Mouse (Mus musculus): Measurements from ENCODE around the gene Irf4.

Irf4 gene

DNA sequence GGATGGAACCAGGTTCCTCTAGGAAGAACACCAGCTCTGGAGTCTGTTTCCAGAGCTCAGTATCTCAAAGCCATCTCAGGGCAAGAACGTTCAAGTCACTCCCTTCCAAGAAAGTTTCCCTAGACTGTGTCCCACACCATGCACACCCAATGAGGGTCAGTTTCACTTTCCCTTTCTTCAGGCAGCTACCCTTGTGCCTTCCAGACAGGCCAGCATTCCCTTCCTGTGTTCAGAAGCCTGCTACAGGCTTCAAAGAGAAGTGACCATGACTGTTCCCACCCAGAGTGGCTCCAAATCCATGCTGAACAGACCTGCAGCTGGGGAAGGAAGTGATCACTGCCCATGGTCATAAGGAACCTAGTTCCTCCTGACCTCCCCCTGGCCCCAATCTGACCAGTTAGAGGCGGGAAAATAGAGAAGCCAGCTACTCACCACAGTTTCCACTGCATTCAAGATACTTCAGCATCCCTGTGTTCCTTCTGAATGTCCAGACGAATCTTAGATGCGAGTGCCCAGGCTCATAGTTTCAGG, 10.7 kb upstream of the Irf4 start:
- DNase-seq (ENCODE audit: low spot score) = no peak

DNA sequence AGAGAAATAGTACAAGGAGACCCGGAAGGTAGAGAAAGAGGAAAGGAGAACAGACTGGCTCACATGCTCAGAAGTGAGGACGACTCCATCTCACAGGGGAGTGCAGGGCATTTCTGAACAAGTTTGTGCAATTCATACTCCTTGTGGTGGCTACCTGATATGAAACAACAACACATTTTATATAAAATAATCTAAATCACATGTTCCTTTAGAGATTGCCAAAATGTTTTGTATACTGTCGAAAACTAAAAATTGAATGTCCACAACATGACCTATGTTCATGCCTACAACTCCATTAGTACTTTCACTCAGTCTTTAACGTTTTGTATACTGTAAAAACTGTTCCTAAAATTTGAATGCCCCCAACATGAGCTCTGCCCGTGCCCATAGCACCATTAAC, 7.9 kb upstream of the Irf4 start:
- no peak for DNase-seq (ENCODE audit: low spot score)

- no peak for DNase-seq (ENCODE audit: low spot score)
Observed at GRCm38 (mm10) chr13:30742411-30742970, 6.5 kb upstream of the Irf4 start.

- no peak for DNase-seq (ENCODE audit: low spot score)
Observed at GRCm38 (mm10) chr13:30745121-30745520, 3.9 kb upstream of the Irf4 start.

DNA sequence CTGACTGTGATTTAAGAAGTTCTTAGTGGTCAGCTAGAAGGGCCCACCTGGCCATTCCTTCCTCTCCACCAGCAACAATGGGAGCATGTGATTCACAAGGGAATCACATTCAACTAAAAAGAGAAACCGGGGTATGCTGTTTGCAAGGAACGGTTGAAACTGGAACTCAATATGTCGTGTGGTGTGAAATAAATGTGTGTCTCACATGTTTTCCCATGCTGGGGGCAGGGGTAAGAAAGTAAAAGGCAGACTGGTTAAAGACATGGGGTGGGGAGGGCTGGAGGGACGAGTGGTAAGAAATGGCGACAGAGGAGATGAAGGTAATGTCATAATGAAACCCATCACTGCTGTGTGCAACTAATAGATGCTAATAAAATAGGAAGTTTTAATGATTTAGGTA, 2.0 kb upstream of the Irf4 start:
- DNase-seq (ENCODE audit: low spot score) = no peak

DNA sequence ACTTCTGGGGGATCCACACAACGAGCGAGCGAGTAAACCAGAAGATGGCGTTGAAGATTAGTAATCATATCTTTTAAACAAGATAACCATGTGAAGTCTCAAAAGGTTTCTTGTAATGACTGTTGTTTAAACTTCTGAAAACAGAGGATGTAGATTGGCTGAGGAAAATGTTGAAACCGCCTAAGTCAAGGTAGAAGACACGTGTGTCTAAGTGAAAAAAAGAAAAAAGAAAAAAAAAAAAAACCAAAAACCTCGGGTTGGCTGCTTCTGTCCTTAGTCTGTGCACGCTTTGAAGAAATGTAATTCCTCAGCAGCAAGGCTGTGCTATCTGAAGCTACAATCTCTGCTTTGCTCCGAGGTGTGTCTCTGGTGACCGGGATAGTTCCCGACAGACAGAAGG, 1.5 kb upstream of the Irf4 start:
- no peak for DNase-seq (ENCODE audit: low spot score)

DNA sequence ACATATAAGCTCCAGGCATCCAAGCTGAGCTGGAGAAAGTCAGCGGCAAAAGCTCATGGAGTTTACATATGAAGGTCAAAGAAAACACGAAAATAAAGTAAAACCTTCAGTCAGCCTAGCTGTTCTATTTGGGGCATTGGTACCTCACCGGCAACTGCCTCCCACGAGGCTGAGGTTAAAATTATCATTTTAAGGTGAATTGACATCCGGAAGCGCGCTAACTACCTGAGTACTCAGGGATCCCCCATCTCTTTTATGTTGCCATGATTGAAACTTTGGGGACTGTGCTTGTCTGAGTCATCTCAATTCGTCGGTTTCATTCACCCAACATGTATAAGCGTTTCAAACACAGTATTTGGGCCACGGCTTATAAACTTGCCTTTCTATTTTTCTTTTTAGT, 705 bp upstream of the Irf4 start:
- DNase-seq (ENCODE audit: low spot score) = no peak

DNA sequence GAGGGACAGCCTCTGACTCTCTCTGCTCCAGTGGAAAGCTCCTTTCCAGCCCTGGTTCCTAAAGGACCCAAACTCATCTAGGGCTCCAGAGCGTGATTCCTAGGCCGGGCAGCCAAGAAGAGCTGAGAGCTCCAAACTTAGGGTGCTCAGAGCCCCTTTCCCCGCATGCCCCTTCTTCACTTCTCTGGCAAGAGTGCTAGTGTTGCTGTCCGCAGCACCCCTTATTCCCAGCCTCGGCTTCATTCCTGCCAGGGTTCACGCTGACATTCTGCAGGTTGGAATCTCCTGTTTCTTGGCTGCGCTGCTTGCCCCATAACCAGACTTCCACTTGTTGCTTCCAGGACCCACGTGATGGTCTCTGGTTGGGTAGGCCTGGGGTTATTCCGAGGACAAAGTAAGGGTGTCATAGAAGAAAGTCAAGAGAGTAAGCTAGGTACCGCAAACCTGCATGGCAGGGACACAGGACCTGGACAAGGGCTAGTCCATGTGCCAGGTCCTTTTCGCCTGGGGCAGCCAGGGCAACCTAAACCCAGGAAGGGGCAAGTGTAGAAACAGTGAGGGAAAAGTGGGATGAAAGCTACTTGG, 623 bp downstream of the Irf4 start:
- no peak for DNase-seq (ENCODE audit: low spot score)

GRCm38 (mm10) chr13:30750461-30751303, 1.7 kb downstream of the Irf4 start:
- no peak for DNase-seq (ENCODE audit: low spot score)

DNA sequence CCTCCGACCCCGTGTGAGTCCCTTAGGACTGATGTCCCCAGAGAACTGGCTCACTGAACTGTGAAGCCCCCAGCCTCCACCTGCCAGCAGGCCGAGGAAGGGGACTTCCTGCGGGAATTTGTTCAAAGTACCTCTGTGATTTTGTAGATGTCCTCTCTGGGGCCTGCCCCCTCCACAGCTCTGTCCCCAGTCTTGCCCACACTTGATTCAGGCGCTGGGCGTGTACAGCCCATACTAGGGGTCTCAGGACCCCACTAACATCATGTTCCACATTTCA, 2.2 kb downstream of the Irf4 start:
- DNase-seq (ENCODE audit: low spot score) = no peak

DNA sequence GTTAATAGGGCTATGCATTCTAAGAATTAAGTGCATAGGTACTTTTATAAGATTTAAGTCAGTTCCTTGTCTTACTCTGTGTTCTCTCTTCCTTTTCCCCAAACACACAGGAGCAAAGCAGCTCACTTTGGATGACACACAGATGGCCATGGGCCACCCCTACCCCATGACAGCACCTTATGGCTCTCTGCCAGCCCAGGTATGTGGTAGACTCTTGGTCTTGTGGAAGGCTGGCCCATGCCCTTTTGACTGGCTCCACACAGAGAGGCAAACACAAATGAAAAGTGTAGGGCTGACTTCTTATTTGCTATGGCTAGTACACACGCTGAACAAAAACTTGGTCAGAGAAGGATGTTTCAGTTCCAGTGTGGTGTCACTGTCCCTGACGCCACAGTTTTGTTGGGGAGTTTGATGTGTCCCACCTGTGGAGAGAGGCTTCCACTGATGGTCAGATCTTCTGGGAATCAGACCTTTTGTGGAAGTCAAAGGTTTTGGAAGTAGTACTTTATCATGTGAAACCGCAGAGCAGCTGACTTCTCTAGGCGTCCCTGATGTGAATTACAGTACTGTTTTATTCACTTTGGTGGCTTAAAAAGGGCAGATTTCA, 3.7 kb downstream of the Irf4 start:
- no peak for DNase-seq (ENCODE audit: low spot score)

DNA sequence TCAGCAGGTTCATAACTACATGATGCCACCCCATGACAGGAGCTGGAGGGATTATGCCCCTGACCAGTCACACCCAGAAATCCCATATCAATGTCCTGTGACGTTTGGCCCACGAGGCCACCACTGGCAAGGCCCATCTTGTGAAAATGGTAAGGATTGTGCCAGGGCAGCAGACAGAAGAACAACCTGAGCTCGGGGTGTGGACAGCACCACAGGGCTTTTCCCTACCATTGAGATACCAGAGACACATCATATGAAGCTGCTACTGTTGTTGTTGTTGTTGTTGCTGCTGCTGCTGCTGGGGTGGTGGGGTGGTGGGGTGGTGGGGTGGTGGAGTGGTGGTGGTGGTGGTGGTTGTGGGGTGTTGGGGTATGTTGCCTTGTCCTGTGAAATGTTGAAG, 4.4 kb downstream of the Irf4 start:
- DNase-seq (ENCODE audit: low spot score) = no peak

DNA sequence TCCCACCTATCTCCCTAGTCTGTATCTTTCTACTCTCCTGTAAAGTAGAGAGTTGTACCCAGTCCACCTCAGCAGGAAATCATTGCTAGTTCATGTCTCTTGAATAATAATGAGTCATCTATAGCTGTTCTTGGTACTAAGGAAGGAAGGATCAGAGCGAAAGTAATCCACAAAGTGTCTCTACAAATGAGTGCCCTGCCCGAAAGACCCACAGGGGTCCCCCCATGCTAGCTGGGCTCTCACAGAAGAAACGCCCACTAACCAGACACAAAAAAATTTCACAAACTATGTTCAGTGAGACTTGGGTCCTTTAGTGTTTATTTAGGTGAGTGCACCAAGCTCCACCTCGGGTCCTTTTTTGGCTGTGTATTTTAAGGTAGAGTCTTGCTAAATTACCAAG, 5.0 kb downstream of the Irf4 start:
- no peak for DNase-seq (ENCODE audit: low spot score)

GRCm38 (mm10) chr13:30754825-30755476, 5.9 kb downstream of the Irf4 start:
- DNase-seq (ENCODE audit: low spot score) = no peak

- no peak for DNase-seq (ENCODE audit: low spot score)
Observed at GRCm38 (mm10) chr13:30755577-30755976, 6.6 kb downstream of the Irf4 start.

DNA sequence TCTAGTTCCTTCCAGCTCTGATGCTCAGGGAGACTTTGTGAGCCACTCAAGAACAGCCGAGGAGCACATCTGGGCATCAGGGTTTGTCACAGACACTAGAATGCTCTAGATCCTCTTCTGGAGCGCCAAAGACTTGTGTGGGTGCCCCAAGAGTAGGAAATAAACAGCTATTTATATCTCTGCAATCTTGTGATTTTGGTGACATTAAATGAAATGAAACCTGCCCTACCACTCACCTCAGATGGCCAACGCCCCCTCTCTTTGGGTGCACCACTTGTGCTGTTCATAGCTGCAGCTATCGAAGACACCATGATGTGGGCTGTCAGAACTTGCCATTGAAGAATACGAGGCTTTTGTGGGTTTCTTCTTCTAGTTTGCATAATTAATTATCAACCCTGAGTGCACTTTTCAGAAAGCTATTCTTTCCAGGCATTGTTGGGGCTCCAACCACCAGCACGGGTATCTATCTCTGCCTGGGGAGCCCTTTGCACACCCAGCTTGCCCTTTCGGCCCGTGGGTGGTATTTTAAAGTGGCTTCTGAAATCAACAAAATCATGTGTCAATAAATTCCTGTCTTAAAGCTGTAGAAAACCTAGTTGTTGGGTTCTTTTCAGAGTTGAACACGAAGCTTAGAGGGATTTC, 7.1 kb downstream of the Irf4 start:
- no peak for DNase-seq (ENCODE audit: low spot score)

GRCm38 (mm10) chr13:30757264-30757900, 8.4 kb downstream of the Irf4 start:
- no peak for DNase-seq (ENCODE audit: low spot score)

GRCm38 (mm10) chr13:30758789-30759381, 9.9 kb downstream of the Irf4 start:
- no peak for DNase-seq (ENCODE audit: low spot score)

GRCm38 (mm10) chr13:30760374-30761090, 11.5 kb downstream of the Irf4 start:
- no peak for DNase-seq (ENCODE audit: low spot score)

DNA sequence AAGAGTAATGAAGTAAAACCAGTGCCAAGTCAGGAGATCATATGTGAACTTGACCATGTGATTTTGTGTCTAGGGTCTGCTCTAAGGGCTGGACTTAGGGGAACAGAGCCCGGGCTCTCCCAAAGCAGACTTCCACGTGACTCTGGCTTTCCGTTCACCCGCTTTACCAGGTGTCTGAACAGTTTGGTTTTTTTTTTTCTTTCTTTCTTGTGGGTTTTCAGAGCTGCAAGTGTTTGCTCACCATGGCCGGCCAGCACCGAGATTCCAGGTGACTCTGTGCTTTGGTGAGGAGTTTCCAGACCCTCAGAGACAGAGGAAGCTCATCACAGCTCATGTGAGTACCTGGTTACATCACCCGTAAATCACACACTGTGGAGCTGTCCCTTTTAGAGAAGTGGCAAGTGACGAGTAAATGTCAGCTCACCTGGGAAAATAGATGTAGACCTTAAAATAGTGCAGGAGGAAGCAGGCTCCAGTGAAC, 12.2 kb downstream of the Irf4 start:
- no peak for DNase-seq (ENCODE audit: low spot score)
